Mouse (Mus musculus): ENCODE results near the gene Abhd11.
A peak's percentile ranks its signal among the peaks of the same experiment; 100 is the strongest.
"Not testable (repeated sequence)": the region's sequence is repeated elsewhere in the genome, so short reads cannot be mapped to it uniquely, and the experiment has no call there.

Gene Abhd11

GRCm38 (mm10) chr5:135008671-135009589 lies at the start of gene Abhd11:
Abhd11 (plus strand) TSS chr5:135009152.
- DNase-seq (ENCODE audit: low read depth, low spot score), result peak; percentile 100

- no peak for DNase-seq (ENCODE audit: low read depth, low spot score)
Observed at GRCm38 (mm10) chr5:134960430-134960829, 48.5 kb upstream of the Abhd11 start.

- no peak for DNase-seq (ENCODE audit: low read depth, low spot score)
Observed at GRCm38 (mm10) chr5:134961519-134961918, 47.4 kb upstream of the Abhd11 start.

- peak; percentile 70 for DNase-seq (ENCODE audit: low read depth, low spot score)
Observed at GRCm38 (mm10) chr5:134963546-134963945, 45.4 kb upstream of the Abhd11 start.

GRCm38 (mm10) chr5:134964655-134965054 lies 44.3 kb upstream of the Abhd11 start:
- not testable (repeated sequence) for DNase-seq (ENCODE audit: low read depth, low spot score)

- peak; percentile 84 for DNase-seq (ENCODE audit: low read depth, low spot score)
Observed at GRCm38 (mm10) chr5:134965473-134965851, 43.5 kb upstream of the Abhd11 start.

GRCm38 (mm10) chr5:134965852-134966821 lies 42.8 kb upstream of the Abhd11 start:
- DNase-seq (ENCODE audit: low read depth, low spot score), result peak; percentile 99

GRCm38 (mm10) chr5:134967164-134967944 lies 41.6 kb upstream of the Abhd11 start:
- peak; percentile 79 for DNase-seq (ENCODE audit: low read depth, low spot score)

- peak; percentile 95 for DNase-seq (ENCODE audit: low read depth, low spot score)
Observed at GRCm38 (mm10) chr5:134970671-134971070, 38.3 kb upstream of the Abhd11 start.

- no peak for DNase-seq (ENCODE audit: low read depth, low spot score)
Observed at GRCm38 (mm10) chr5:134973081-134973480, 35.9 kb upstream of the Abhd11 start.

- peak; percentile 48 for DNase-seq (ENCODE audit: low read depth, low spot score)
Observed at GRCm38 (mm10) chr5:134973526-134973925, 35.4 kb upstream of the Abhd11 start.

- no peak for DNase-seq (ENCODE audit: low read depth, low spot score)
Observed at GRCm38 (mm10) chr5:134974294-134974693, 34.7 kb upstream of the Abhd11 start.

- DNase-seq (ENCODE audit: low read depth, low spot score), result no peak
Observed at GRCm38 (mm10) chr5:134974921-134975320, 34.0 kb upstream of the Abhd11 start.

- no peak for DNase-seq (ENCODE audit: low read depth, low spot score)
Observed at GRCm38 (mm10) chr5:134976164-134976563, 32.8 kb upstream of the Abhd11 start.

- DNase-seq (ENCODE audit: low read depth, low spot score), result no peak
Observed at GRCm38 (mm10) chr5:134976577-134977250, 32.2 kb upstream of the Abhd11 start.

GRCm38 (mm10) chr5:134977837-134978236 lies 31.1 kb upstream of the Abhd11 start:
- DNase-seq (ENCODE audit: low read depth, low spot score), result no peak

GRCm38 (mm10) chr5:134981149-134981548 lies 27.8 kb upstream of the Abhd11 start:
- DNase-seq (ENCODE audit: low read depth, low spot score), result peak; percentile 72

- no peak for DNase-seq (ENCODE audit: low read depth, low spot score)
Observed at GRCm38 (mm10) chr5:134983111-134983510, 25.8 kb upstream of the Abhd11 start.

- no peak for DNase-seq (ENCODE audit: low read depth, low spot score)
Observed at GRCm38 (mm10) chr5:134983771-134984170, 25.2 kb upstream of the Abhd11 start.

GRCm38 (mm10) chr5:134985633-134986297 lies 23.2 kb upstream of the Abhd11 start, which contains the start of gene Cldn3:
Cldn3 (plus strand) TSS chr5:134986214.
- peak; percentile 98 for DNase-seq (ENCODE audit: low read depth, low spot score)
